Mouse (Mus musculus): ENCODE measurements around the gene Fer1l4.

DNA sequence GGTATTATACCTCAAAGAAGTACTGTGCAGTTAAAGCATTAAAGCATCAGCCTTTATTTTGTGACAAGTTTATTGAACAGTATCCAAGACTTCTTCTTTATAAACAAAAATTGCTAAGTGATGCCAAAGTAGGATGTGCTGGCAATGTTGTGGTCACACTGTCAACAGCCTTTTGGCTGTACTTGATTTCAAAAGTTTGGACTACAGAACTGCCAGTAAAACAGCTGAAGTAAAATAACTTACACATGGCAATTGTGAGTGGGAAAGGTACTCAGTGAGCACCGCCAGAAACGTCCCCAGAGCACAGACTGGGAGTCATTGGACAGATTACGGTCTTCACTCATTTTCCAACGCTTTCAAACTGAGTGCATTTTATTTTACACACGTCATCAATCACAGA lies 39.2 kb upstream of the Fer1l4 start:
- no peak for TF ChIP-seq CTCF (conservative IDR thresholded peaks at IDR 0.05; ENCODE audit: low read length)
- TF ChIP-seq POU5F1 (IDR thresholded peaks at IDR 0.05; ENCODE audit: borderline replicate concordance, low read length), result no peak
- no peak for TF ChIP-seq NANOG (IDR thresholded peaks at IDR 0.05; ENCODE audit: borderline replicate concordance, low read length)
